Mouse (Mus musculus) lung, embryonic 16.5 days (tissue): ENCODE measurements around the gene Htatsf1. TPM values are rescaled to one million over a fixed set of nuclear protein-coding genes. Genes with fewer than 3 reads are reported as not detected.

Experiments
- ATAC-seq: fragments of 200-750 bp; cut with Nextera tagmentation; 2 replicates; pipeline ENCODE4 v1.8.0; 2017; ENCODE audit warnings: low read depth, mild to moderate bottlenecking, moderate library complexity
- H3K27ac ChIP-seq: fragments of 300-500 bp; sonication (generic); 2 replicates; pipeline ENCODE4 v1.5.1; 2014; ENCODE audit warnings: mild to moderate bottlenecking, control low read depth, low read length
- H3K27me3 ChIP-seq: fragments of 300-500 bp; sonication (generic); 2 replicates; pipeline ENCODE4 v1.6.1; 2014; ENCODE audit warnings: low read depth, low read length, mixed read lengths; ENCODE audit not compliant: control insufficient read depth, insufficient read depth
- H3K36me3 ChIP-seq: fragments of 300-500 bp; sonication (generic); 2 replicates; pipeline ENCODE4 v1.6.1; 2014; ENCODE audit warnings: low read length; ENCODE audit not compliant: control insufficient read depth, insufficient read depth
- H3K4me1 ChIP-seq: fragments of 300-500 bp; sonication (generic); replicated peaks from 2 replicates; pipeline ENCODE4 v1.6.1; 2014; ENCODE audit warnings: low read length, mixed read lengths; ENCODE audit not compliant: control insufficient read depth, insufficient read depth
- H3K4me2 ChIP-seq: fragments of 300-500 bp; sonication (generic); 2 replicates; pipeline ENCODE4 v1.6.1; 2014; ENCODE audit warnings: low read depth, low read length, control low read depth
- H3K4me3 ChIP-seq: fragments of 300-500 bp; sonication (generic); 2 replicates; pipeline ENCODE4 v1.5.1; 2014; ENCODE audit warnings: mild to moderate bottlenecking, low read length, control low read depth
- H3K9ac ChIP-seq: fragments of 300-500 bp; sonication (generic); 2 replicates; pipeline ENCODE4 v1.6.1; 2014; ENCODE audit warnings: low read length, control low read depth
- H3K9me3 ChIP-seq: fragments of 300-500 bp; sonication (generic); 2 replicates; pipeline ENCODE4 v1.6.1; 2016; ENCODE audit warnings: low read length; ENCODE audit not compliant: control insufficient read depth
- WGBS: fragments of 180-500 bp; shearing (Covaris S2); extraction: QIAGEN DNeasy Blood & Tissue Kit; methylation state at CpG from one replicate; pipeline ENCODE4 v1.1.7; 2014; 5-methylcytosine and 5-hydroxymethylcytosine counted together
- polyA plus RNA-seq: library from polyadenylated mRNA; unstranded; fragments of >200 nt; fragmentation: Nextera tagmentation; extraction: Ambion mirVana; gene quantifications from 2 replicates; pipeline ENCODE4 v1.2.1, GENCODE M21; 2015

The Htatsf1 gene
- polyA plus RNA-seq, 1 experiment from 2014 or later: 68.3 TPM

- Histone ChIP-seq H3K9ac (no peak overlapping the region), H3K9me3 (no peaks in the 10 kb centered on the region)
These were observed 53.6 kb downstream of the Htatsf1 start for GRCm38 (mm10) chrX:57106956-57107355.

More at GRCm38 (mm10) chrX:57106956-57107355, 53.6 kb downstream of the Htatsf1 start:
- Histone ChIP-seq H3K4me2 (no peak overlapping the region), H3K27ac (no peak overlapping the region), H3K36me3 (no peaks in the 10 kb centered on the region), H3K4me1 (no peaks in the 10 kb centered on the region), H3K4me3 (no peak overlapping the region), H3K27me3 (no peaks in the 10 kb centered on the region)
- no peak for ATAC-seq
- WGBS: 84% methylated on average over 3 of the region's 3 CpGs

Other genes with a start within 250 kb of the Htatsf1 start
- gene Map7d3, start 231.3 kb upstream of the Htatsf1 start, polyA plus RNA-seq: 2.0 and 2.7 TPM in 2 replicates
- not detected in 2 replicates for gene Adgrg4, start 183.4 kb upstream of the Htatsf1 start, polyA plus RNA-seq
- gene Brs3, start 10.5 kb upstream of the Htatsf1 start, polyA plus RNA-seq: not detected in 2 replicates
- gene Vgll1, start 34.5 kb downstream of the Htatsf1 start, polyA plus RNA-seq: 0.23 TPM in 1 of 2 replicates, not detected in the other
- gene Cd40lg, start 158.6 kb downstream of the Htatsf1 start, polyA plus RNA-seq: not detected in 2 replicates